Mouse (Mus musculus) activated CD4-positive, CD25-positive, alpha-beta regulatory T cell, adult 9 weeks (primary cell): ENCODE data around the gene Vax2. TPM values are rescaled to one million over a fixed set of nuclear protein-coding genes. Genes with fewer than 3 reads are reported as not detected.

ENCODE experiments used
- polyA plus RNA-seq: library from polyadenylated mRNA; unstranded; fragments of 100-300 nt; shearing (Covaris generic); gene quantifications from one replicate; pipeline ENCODE4 v1.2.1, GENCODE M21; 2017

Vax2 gene
- 0.37 TPM for polyA plus RNA-seq

DNA sequence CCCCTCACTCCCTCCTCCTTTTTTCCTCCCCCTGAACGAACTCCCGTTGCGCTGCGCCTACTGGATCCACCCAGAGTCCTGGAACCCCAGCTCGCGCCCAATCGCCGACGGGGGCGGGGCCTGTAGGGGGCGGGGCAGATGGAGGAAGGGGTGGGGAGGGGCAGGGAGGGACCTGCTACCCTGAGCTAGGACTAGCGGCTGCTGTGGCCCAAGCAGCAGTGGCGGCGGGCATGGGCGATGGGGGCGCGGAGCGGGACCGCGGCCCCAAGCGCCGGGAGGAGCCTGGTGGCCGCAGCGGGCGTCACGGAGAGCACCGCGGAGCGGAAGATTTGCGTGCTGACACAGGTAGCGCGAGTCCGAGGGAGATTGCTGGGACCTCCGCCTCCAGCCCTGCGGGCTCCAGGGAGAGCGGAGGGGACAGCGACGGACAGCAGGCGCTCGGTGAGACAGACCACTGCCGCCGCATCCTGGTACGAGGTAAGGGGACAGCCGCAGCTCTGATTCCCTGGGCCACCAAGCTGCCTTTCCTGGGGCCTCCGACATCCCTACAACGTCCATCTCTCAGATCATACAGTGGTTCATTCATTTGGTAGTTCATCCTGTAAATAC is at the start of gene Vax2:
Vax2 (plus strand) TSS at position 198 of the 609 bp plus-strand sequence.

GRCm38 (mm10) chr6:83677757-83678156 is 33.3 kb upstream of the Vax2 start, which contains the start of gene Cd207:
Cd207 (minus strand) TSS chr6:83677857.

DNA sequence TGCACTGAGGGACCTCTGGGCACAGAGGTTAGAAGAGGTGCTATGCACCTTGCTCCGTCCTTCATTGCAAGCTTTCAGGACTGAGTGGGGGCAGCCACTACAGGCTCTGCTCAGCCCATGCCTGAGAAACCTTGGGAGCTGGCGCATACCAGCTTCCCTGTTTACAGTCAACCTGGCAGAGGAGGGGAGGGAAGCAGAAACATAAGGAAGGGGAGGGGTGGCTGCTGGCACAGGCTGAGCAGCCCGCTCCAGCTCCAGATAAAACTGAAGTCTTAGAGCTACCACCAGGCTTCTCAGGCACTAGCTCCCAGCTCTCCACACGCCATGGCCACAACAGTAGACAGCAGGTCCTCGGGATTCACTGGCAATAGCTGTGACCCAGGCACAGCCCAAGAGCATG is 31.7 kb downstream of the Vax2 start, which contains the start of gene Atp6v1b1:
Atp6v1b1 (plus strand) TSS at position 230 of the 400 bp plus-strand sequence.

DNA sequence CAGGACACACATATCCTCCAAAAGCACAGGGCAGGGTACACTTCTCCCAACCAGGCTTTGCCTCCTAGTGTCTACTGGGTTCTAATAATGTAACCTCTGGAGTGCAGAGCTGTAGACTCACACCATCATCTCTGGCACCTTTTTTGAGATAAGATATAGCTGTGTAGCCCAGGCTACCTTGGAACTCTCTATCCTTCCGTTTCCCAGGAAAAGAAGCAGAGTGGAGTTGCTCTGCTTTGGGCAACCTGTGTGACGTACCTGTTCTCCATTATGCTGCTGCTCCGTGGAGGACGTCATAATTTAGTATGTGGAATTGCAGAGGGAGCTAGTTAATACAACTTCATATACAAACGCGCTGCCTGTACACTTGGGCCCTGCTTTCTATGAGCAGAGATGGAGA is 51.3 kb downstream of the Vax2 start, which contains the start of gene Ankrd53:
Ankrd53 (plus strand) TSS at position 301 of the 400 bp plus-strand sequence.

GRCm38 (mm10) chr6:83775638-83776293 is 64.7 kb downstream of the Vax2 start, which contains the start of gene Tex261:
Tex261 (minus strand) TSS chr6:83775813.

Other genes with a start within 250 kb of the Vax2 start
- gene Dguok, start 204.3 kb upstream of the Vax2 start, polyA plus RNA-seq = 135 TPM
- 19.6 TPM for gene Actg2, start 175.0 kb upstream of the Vax2 start, polyA plus RNA-seq
- gene Stambp, start 138.5 kb upstream of the Vax2 start, polyA plus RNA-seq = 39.4 TPM
- not detected for gene Clec4f, start 55.1 kb upstream of the Vax2 start, polyA plus RNA-seq
- not detected for gene Cd207, start 33.4 kb upstream of the Vax2 start, polyA plus RNA-seq
- not detected for gene Atp6v1b1, start 31.7 kb downstream of the Vax2 start, polyA plus RNA-seq
- gene Ankrd53, start 51.4 kb downstream of the Vax2 start, polyA plus RNA-seq = not detected
- 92.1 TPM for gene Tex261, start 64.5 kb downstream of the Vax2 start, polyA plus RNA-seq
- 28.9 TPM for gene Nagk, start 83.7 kb downstream of the Vax2 start, polyA plus RNA-seq
- 36.9 TPM for gene Paip2b, start 120.5 kb downstream of the Vax2 start, polyA plus RNA-seq
- 163 TPM for gene Zfp638, start 155.8 kb downstream of the Vax2 start, polyA plus RNA-seq